Mouse (Mus musculus) bone marrow, adult 2 months (tissue): ENCODE data around the gene Pfkfb4.
A peak's percentile ranks its signal among the peaks of the same experiment; 100 is the strongest.

ENCODE experiments used
- CTCF ChIP-seq: fragments of 200-500 bp; IDR thresholded peaks from 2 replicates; pipeline ENCODE4 v1.5.1; 2011; ENCODE audit warnings: low read length, control low read depth; ENCODE audit not compliant: control insufficient read depth, insufficient read depth
- POLR2A ChIP-seq: fragments of 200-500 bp; IDR thresholded peaks from 2 replicates; pipeline ENCODE4 v1.6.1; 2011; ENCODE audit warnings: low read depth, mild to moderate bottlenecking, control low read depth, low read length, borderline replicate concordance; ENCODE audit not compliant: control insufficient read depth

GRCm38 (mm10) chr9:108991428-108992084, at the start of gene Pfkfb4:
- TF ChIP-seq CTCF (no peak), POLR2A (peak; percentile 89)
